Mouse (Mus musculus): ENCODE data around the gene Yars.
A peak's percentile ranks its signal among the peaks of the same experiment; 100 is the strongest.

Yars gene

GRCm38 (mm10) chr4:129251482-129252125, 62.0 kb downstream of the Yars start:
- DNase-seq (ENCODE audit: low spot score in 2 of 2), result no peak

GRCm38 (mm10) chr4:129252492-129252891, 62.9 kb downstream of the Yars start:
- DNase-seq (ENCODE audit: low spot score in 2 of 2), result no peak

GRCm38 (mm10) chr4:129254571-129254970, 65.0 kb downstream of the Yars start:
- DNase-seq (ENCODE audit: low spot score in 2 of 2), result no peak

DNA sequence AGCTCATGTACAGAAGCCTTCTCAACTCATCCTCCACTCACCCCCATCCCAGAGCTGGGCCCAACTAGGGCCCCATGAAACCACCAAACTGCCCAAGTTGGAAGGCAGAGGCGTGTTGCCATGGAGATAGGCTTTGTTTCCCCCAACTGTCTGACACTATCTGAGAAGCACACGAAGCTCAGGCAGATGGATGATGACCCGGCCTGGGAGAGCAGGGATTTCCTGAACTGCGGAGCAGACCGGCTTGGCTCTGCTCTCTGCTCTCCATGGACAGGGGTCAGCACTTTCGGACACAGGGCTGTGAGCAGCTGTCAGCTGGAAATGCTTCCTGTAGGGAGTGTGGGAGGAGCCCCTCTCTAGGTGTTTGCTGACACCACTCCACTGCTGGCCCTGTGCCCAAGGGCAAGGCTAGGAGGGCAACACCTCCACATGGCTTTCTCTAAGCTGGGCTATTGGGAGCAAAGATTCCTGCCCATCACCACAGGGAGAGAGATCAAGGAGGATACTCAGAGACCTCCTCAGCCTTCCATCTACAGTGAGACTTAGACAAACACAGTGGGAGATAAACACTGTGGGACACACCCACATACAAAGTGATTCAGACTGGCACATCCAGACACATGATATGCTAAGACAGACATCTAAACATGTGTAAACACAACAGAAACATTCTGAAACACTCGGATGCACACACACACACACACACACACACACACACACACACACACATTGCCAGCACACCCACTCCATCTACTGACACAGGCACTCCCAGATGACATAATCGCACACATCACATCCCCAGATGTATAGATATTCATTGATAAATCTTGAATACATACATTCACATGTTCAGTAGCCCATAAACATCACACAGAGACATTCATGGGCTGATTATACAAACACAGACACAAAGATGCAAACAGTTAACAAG, 67.2 kb downstream of the Yars start:
- no peak for DNase-seq (ENCODE audit: low spot score in 2 of 2)

DNA sequence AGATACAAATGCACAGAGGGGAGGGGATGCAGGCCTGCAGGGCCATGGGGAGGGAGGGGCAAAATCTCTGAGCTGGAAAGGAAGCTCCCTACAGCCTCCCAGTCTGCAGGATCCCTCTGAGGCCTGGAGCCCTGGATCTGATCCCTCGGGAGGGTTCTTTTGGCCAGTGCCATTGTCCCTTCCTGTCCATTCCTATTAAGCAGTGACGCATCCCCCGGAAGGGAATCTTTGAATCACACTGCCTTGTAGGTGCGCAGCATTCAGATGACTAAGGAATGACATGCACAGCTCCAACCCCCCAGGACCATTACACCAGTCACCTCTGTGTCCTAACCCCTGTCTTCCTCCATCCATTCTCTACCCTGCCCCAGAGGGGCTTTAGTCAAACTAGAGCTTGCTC, 69.5 kb downstream of the Yars start:
- DNase-seq (ENCODE audit: low spot score in 2 of 2), result no peak

GRCm38 (mm10) chr4:129260678-129261077, 71.1 kb downstream of the Yars start:
- DNase-seq (ENCODE audit: low spot score in 2 of 2), result no peak

GRCm38 (mm10) chr4:129261196-129261595, 71.6 kb downstream of the Yars start, which contains the start of gene C77080:
Gene C77080, minus strand, starts transcription at chr4:129261404.
- no peak for DNase-seq (ENCODE audit: low spot score in 2 of 2)

GRCm38 (mm10) chr4:129263225-129264021, 73.9 kb downstream of the Yars start:
- DNase-seq (ENCODE audit: low spot score in 2 of 2), result peak; percentile 60 to 69

DNA sequence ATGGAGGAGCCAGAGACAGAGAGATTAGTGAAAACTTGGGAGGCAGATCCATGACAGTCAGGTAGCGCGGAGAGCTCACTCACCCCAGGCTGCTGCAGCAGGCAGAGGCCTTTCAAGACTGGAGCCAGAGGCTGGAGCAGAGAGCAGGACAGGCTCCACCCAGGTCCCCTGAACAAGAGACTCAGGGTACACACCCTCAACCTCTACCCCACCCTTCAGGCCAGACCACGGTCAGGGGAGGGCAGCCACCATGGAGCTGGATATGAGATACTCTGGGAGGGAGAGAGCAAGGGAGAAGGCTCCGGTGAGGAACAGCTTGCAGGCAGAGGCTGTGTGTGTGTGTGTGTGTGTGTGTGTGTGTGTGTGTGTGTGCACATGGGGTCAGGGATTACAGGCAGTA, 76.6 kb downstream of the Yars start:
- no peak for DNase-seq (ENCODE audit: low spot score in 2 of 2)

DNA sequence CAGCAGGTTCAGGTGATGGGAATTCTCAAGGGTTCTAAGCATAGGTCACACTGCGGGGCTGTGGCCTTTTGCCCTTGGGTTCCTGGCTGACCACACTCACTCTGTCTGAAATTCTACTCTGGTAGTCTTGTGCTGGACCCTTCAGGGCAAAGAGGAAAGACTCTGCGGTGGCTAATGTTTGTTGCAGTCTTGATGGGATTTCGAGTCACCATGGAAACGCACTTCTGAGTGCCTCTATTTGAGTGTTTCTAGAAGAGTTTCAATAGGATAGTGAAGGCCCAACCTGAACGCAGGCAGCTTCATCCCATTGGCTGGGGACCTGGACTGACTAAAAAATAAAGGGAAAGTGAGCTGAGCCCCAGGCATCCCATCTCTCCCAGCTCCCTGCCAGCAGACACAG, 77.3 kb downstream of the Yars start:
- no peak for DNase-seq (ENCODE audit: low spot score in 2 of 2)

- no peak for DNase-seq (ENCODE audit: low spot score in 2 of 2)
Measured at GRCm38 (mm10) chr4:129268698-129269097, 79.1 kb downstream of the Yars start.

All from thymus, postnatal 10 days (tissue).